Mouse (Mus musculus): ENCODE data around the gene Tmem40. TPM values are rescaled to one million over a fixed set of nuclear protein-coding genes. Genes with fewer than 3 reads are reported as not detected.

Tmem40 gene
- total and polyA plus RNA-seq, 3 experiments: 13.8 to 16.4 TPM; not detected in 1

DNA sequence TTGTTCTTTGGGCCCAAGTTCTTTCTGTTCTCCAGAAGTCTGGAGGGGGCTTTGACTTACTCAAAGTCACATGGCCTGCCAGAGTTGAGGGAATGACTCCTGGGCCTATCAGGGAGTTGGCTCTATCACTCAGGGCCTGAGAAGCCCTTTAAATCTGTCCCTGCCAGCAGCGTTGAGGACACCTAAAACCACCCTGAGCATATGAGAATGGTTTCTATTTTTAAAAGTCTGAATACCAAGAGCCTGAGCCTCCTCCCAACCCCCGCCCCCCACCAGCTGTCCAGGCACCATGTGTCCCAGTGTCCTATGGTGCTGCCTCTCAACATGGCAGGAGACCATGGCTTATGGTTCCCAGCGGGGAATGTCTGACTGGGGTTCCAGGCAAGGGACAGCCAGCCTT is 13.6 kb upstream of the Tmem40 start:
- H3K9ac ChIP-seq (ENCODE audit: control insufficient read depth, low read depth, low read length, poor library complexity, severe bottlenecking): no peak overlapping the region
- peaks cover 6 to 21% of the 10 kb centered on the region in 2 experiments for H3K4me1 ChIP-seq (ENCODE audit: control insufficient read depth in 1 of 2, insufficient read depth in 2 of 2, low read length in 2 of 2)

DNA sequence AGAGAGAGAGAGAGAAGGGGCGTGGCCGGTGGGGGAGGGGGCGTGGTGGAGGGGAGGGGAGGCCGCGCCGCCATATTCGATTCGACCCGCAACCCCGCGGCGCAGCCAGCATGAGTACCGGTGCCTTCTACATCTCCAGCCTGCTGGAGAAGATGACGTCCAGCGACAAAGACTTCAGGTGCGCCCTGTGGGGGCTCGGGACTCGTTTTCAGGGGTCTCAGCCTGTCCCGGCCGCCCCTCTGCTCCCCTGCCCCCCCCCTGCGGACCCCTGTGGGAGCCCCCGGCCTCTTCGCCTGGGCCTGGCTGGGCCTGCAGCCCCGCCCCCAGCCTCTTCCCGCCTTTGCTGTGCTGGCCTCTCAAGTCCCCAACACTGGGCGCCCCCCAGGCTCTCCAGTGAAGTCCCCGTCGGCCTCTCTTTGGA is 12.3 kb upstream of the Tmem40 start, which contains the start of gene Cand2:
Cand2 (plus strand) TSS at position 38 of the 421 bp plus-strand sequence.
- peak within 1 kb of the TSS; percentile 63 to 87 for H3K4me3 ChIP-seq (ENCODE audit: control insufficient read depth in 1 of 2, insufficient read depth in 1 of 2, low read depth in 2 of 2, low read length in 2 of 2)
- peak within 1 kb of the TSS; percentile 75 for H3K9ac ChIP-seq (ENCODE audit: control insufficient read depth, low read depth, low read length, poor library complexity, severe bottlenecking)
- H3K27ac ChIP-seq (ENCODE audit: control insufficient read depth, low read depth, low read length): no peak within 1 kb of the TSS
- no peak for TF ChIP-seq GABPA (IDR thresholded peaks at IDR 0.05; ENCODE audit: low read depth, low read length)
- TF ChIP-seq HCFC1 (IDR thresholded peaks at IDR 0.05; ENCODE audit: low read depth, low read length): peak; percentile 20; the same call in 1 of the 2 replicates
- no peak for TF ChIP-seq POLR2AphosphoS5 (IDR thresholded peaks at IDR 0.05; ENCODE audit: borderline replicate concordance, low read depth, low read length)
- no peak for TF ChIP-seq NELFE (IDR thresholded peaks at IDR 0.05; ENCODE audit: low read depth, low read length)
- TF ChIP-seq MAZ (IDR thresholded peaks at IDR 0.05; ENCODE audit: low read depth, low read length): no peak
- TF ChIP-seq POLR2A (IDR thresholded peaks at IDR 0.05; ENCODE audit: control insufficient read depth in 1 of 2, insufficient read depth in 1 of 2, low read depth in 1 of 2, low read length in 2 of 2, poor library complexity in 1 of 2): peak in 1 of 2 experiments; percentile 46; a peak in 1 of 4 replicates
- DNase-seq (ENCODE audit: low read depth, low spot score): peak; percentile 78
- no peaks in the 10 kb centered on the region for H3K9me3 ChIP-seq (replicated peaks; ENCODE audit: insufficient read depth, low read length)
- H3K27me3 ChIP-seq (ENCODE audit: control insufficient read depth in 1 of 2, insufficient read depth in 2 of 2, low read length in 2 of 2): no peaks in the 10 kb centered on the region
- H3K36me3 ChIP-seq (ENCODE audit: control insufficient read depth in 1 of 2, insufficient read depth in 2 of 2, low read length in 2 of 2): peaks cover 0 to 19% of the 10 kb centered on the region in 2 experiments; a peak in 2 of 4 replicates
- H3K4me1 ChIP-seq (ENCODE audit: control insufficient read depth in 1 of 2, insufficient read depth in 2 of 2, low read length in 2 of 2): peaks cover 6 to 21% of the 10 kb centered on the region in 2 experiments
- 0 out of 2 replicates have a peak, but pooled peaks cover 2% of the 10 kb centered on the region for H3K79me2 ChIP-seq (ENCODE audit: control insufficient read depth, insufficient read depth, low read length, poor library complexity)

More for the DNA sequence above, 13.6 kb upstream of the Tmem40 start:
- 0 out of 2 replicates have a peak, but pooled peaks have one; percentile 7 for TF ChIP-seq USF1 (IDR thresholded peaks at IDR 0.05; ENCODE audit: low read depth, low read length)
- no peak for TF ChIP-seq CTCF (IDR thresholded peaks at IDR 0.05 in 2 of 3, conservative IDR thresholded peaks at IDR 0.05 in 1 of 3; ENCODE audit: control insufficient read depth in 1 of 3, insufficient read depth in 1 of 3, low read depth in 2 of 3, low read length in 3 of 3, poor library complexity in 1 of 3, severe bottlenecking in 1 of 3)
- no peak for TF ChIP-seq SIN3A (IDR thresholded peaks at IDR 0.05; ENCODE audit: low read length)
- Histone ChIP-seq H3K27me3 (ENCODE audit: control insufficient read depth in 1 of 2, insufficient read depth in 2 of 2, low read length in 2 of 2) (no peaks in the 10 kb centered on the region), H3K79me2 (ENCODE audit: control insufficient read depth, insufficient read depth, low read length, poor library complexity) (0 out of 2 replicates have a peak, but pooled peaks cover 2% of the 10 kb centered on the region), H3K9me3 (replicated peaks; ENCODE audit: insufficient read depth, low read length) (no peaks in the 10 kb centered on the region), H3K27ac (ENCODE audit: control insufficient read depth, low read depth, low read length) (no peak overlapping the region), H3K36me3 (ENCODE audit: control insufficient read depth in 1 of 2, insufficient read depth in 2 of 2, low read length in 2 of 2) (peaks cover 0 to 19% of the 10 kb centered on the region in 2 experiments; a peak in 2 of 4 replicates), H3K4me3 (ENCODE audit: control insufficient read depth in 1 of 2, insufficient read depth in 1 of 2, low read depth in 2 of 2, low read length in 2 of 2) (no peak overlapping the region)
- no peak for DNase-seq (ENCODE audit: low read depth, low spot score)

DNA sequence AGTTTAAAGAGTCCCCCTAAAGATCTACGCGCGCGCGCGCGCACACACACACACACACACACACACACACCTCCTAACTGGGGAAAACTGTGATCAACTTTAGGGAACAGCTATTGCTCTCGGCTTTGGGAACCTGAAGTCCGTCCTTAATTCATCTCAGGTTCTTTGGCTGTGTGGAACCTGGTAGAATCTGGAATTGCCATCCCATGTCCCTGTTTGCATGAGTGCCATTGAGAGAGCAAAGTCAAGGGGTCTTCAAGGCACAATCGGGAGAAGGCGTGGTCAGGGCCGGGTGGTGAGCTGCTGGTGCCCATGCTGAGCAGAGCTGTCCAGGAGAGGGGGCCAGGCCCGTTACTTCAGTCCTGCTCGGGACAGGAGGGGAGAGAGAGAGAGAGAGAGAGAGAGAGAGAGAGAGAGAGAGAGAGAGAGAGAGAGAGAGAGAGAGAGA is 11.8 kb upstream of the Tmem40 start:
- peaks cover 0 to 19% of the 10 kb centered on the region in 2 experiments; a peak in 2 of 4 replicates for H3K36me3 ChIP-seq (ENCODE audit: control insufficient read depth in 1 of 2, insufficient read depth in 2 of 2, low read length in 2 of 2)
- H3K4me3 ChIP-seq (ENCODE audit: control insufficient read depth in 1 of 2, insufficient read depth in 1 of 2, low read depth in 2 of 2, low read length in 2 of 2): peak overlapping the region; percentile 63 to 87
- peak; percentile 45 for TF ChIP-seq NRF1 (IDR thresholded peaks at IDR 0.05; ENCODE audit: insufficient read depth, low read depth, low read length, poor library complexity, severe bottlenecking)
- no peak for TF ChIP-seq CHD1 (IDR thresholded peaks at IDR 0.05; ENCODE audit: low read depth, low read length)
- peak; percentile 16 for TF ChIP-seq MXI1 (IDR thresholded peaks at IDR 0.05; ENCODE audit: low read depth, low read length)
- peak; percentile 86; the same call in 1 of the 2 replicates for TF ChIP-seq JUND (IDR thresholded peaks at IDR 0.05; ENCODE audit: low read depth, low read length)
- DNase-seq (ENCODE audit: low read depth, low spot score): peak; percentile 74
- no peaks in the 10 kb centered on the region for H3K9me3 ChIP-seq (replicated peaks; ENCODE audit: insufficient read depth, low read length)
- no peak overlapping the region for H3K27ac ChIP-seq (ENCODE audit: control insufficient read depth, low read depth, low read length)
- peak overlapping the region; percentile 26 for H3K9ac ChIP-seq (ENCODE audit: control insufficient read depth, low read depth, low read length, poor library complexity, severe bottlenecking)
- peaks cover 6 to 21% of the 10 kb centered on the region in 2 experiments for H3K4me1 ChIP-seq (ENCODE audit: control insufficient read depth in 1 of 2, insufficient read depth in 2 of 2, low read length in 2 of 2)
- 0 out of 2 replicates have a peak, but pooled peaks cover 2% of the 10 kb centered on the region for H3K79me2 ChIP-seq (ENCODE audit: control insufficient read depth, insufficient read depth, low read length, poor library complexity)
- H3K27me3 ChIP-seq (ENCODE audit: control insufficient read depth in 1 of 2, insufficient read depth in 2 of 2, low read length in 2 of 2): no peaks in the 10 kb centered on the region
